Mouse (Mus musculus) stomach, adult 2 months (tissue): ENCODE measurements around the gene Slc4a4. TPM values are rescaled to one million over a fixed set of nuclear protein-coding genes. Genes with fewer than 3 reads are reported as not detected.

Source experiments
- polyA plus RNA-seq: library from polyadenylated mRNA; depleted of rRNA; stranded (reverse); fragments of >200 nt; gene quantifications from 2 replicates; pipeline ENCODE4 v1.2.3, GENCODE M21; 2012; rRNA removed

The Slc4a4 gene
- polyA plus RNA-seq: 1.8 and 2.4 TPM in 2 replicates

DNA sequence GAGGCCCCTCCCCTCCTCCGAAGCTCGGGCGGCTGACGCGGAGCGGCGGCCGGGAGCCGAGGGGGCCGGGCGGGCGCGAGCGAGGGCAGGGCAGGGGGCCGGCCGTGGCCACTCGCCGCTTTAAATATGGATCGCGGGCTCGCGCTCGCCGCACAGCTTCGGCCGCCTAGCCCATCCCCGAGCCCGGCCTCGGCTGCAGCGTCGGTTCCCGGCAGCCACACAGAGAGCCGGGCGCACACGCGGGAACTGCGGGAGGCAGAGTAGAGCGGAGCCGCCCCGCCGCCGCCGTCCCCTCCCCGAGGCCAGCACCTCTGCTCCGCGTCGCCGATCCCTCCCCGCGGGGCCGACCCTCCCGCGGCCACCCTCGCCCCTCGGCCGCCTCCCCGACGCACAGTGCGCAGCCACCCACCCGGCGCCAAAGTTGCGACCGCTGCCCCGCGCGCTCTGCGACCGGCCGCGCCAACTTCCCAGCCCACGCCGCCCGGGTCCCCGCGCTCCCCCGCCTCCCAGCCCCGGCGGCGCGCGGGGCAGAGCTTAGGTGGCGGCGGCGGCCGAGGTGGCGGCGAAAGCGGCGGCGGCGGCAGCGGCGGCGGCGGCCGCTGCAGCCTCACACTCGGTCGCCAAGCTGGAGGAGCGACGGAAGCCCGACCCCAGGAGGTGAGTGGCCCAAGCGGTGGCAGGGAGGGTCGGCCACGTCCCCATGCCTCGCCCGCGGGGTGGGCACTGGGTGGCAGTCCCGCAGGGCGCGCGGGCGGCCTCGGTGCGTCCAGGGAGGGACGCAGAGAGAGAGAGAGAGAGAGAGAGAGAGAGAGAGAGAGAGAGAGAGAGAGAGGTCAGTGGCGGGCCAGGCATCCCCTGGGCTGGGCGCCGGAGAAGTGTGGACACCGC lies at the start of gene Slc4a4:
Gene Slc4a4 (plus strand): TSS at position 151 of the 888 bp plus-strand sequence.

Other genes starting within 250 kb of the Slc4a4 start
- 14.7 and 30.1 TPM in 2 replicates for gene Grsf1, start 210.6 kb upstream of the Slc4a4 start, polyA plus RNA-seq
- gene Mob1b, start 166.0 kb upstream of the Slc4a4 start, polyA plus RNA-seq: 1.6 and 1.7 TPM in 2 replicates
- 0.75 and 0.97 TPM in 2 replicates for gene Dck, start 121.8 kb upstream of the Slc4a4 start, polyA plus RNA-seq